Mouse (Mus musculus): ENCODE data around the gene Lamtor4.

Gene Lamtor4

DNA sequence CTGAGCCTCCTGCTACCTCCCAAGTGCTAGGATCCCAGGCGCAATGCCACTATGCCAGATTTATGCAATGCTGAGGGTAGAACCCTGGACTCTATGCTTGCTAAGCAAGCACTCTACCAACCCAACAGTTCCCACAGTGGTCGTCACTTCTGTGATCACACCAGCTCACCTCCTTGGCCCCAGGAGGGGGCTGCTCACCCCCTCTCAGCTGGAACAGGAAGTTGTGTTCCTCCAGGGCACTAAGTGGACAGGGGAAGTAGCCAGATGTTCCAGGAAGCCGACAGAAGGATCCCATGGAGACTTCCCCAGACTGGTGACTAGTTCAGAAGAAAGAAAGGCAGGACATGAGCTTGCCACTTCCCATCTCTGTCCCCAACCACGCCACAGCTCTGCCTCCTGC, 6.7 kb downstream of the Lamtor4 start:
- DNase-seq = no peak

- DNase-seq = peak; percentile 26
These were observed 7.4 kb downstream of the Lamtor4 start for GRCm38 (mm10) chr5:138262582-138263240.

DNA sequence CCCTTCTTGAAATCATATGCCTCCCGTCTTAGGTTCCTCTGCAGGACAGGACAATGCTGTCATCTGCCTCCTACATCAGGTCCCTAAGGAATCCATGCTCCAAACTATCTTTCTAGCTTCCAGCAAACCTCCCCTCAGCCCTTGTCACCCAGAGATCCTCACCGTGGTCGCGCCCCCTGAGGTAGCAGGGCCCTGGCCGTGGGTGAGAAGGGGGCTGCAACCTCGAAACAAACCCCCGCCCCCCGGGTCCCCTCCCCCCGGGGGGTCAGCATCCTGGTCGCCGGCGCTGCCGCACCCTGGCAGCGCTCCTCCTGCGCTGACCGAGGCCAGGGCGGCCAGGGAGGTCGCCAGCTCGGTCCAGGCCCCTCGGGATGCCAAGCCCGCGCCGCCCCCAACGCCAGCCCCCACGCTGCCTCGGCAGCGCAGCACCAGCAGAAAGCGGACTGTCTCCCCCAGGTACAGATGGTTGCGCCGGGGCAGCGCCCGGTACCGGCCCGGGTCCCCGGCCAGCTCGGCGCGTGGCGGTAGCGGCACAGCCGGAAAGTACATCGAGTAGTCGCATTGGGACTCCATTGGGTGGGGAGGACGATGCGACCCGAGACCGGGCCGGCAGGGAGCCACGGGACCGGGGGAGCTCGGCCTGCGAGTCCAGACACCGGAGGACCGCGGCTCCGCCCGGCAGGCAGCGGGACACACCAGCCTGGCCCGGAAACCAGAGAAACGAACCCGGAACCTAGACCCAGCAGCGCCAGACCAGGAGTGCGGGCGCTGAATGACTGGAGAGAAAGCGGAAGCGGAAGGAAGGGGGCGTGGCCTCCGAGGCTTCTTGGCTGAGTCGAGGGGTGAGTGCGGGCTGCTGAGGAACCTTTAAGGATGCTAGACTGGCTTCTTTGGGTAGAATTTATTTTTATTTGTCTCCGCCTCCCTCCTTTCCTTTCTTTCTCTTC, 8.3 kb downstream of the Lamtor4 start, which contains the start of gene BC037034:
Gene BC037034, minus strand, starts transcription at position 774 of the 947 bp plus-strand sequence.
- DNase-seq = peak; percentile 91

GRCm38 (mm10) chr5:138264207-138264578, 8.9 kb downstream of the Lamtor4 start:
- DNase-seq = no peak

DNA sequence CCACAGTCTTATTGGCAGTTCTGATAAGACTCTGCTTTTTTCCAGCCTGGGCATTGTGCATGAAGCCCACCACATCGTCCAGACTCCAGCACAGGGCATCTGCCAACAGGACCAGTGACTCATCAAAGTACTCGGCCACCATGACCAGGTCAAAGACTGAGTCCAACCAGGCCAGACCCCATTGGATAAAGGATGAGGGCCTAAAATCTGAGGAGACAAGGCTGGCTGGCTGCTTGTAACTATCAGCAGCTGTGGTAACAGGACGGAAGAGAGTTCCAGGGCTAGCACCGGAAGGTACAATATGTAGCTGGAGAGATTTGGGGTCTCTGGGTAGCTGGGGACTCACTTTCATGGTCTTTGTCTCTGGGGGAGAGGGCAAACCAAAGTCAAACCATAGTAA, 10.4 kb downstream of the Lamtor4 start:
- no peak for DNase-seq

DNA sequence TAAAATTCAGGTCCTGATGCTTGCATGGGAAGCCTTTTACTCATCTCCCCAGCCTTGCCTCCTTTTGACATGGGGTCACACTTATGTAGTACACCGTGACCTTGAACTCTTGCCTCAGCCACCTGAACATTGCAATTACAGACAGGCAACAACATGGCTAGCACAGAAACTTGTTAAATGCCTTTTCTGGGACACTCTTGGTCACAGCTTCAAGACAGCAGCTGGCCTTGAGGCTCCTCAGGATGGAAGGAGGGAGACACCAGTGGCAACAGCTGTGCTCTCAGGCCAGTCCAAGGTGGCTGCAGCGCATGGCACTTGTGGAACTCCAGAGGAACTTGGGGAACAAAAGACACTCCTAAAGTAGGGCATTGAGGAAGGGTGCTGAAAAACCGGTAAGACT, 11.8 kb downstream of the Lamtor4 start:
- no peak for DNase-seq

- no peak for DNase-seq
These were observed 13.7 kb downstream of the Lamtor4 start for GRCm38 (mm10) chr5:138268980-138269379.

DNA sequence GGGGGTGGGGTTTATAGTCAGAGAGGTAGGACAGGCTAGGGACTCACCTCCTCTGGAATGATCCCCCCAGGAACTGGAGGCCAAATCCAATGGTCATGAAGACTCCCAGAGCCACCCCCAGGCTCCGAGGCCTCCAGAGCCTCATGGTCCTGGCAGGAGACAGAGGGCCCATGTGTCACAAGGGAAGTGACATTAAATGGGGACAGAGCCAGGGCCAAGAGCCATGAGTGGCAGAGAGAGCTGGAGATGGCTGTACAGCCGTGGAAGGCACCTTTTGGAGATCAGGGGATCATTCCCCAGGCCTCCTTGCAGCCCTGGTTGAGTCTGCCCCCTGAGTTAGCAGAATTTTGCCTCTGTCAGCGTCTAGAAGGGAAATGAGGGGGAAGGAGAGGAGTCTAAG, 15.9 kb downstream of the Lamtor4 start:
- no peak for DNase-seq

DNA sequence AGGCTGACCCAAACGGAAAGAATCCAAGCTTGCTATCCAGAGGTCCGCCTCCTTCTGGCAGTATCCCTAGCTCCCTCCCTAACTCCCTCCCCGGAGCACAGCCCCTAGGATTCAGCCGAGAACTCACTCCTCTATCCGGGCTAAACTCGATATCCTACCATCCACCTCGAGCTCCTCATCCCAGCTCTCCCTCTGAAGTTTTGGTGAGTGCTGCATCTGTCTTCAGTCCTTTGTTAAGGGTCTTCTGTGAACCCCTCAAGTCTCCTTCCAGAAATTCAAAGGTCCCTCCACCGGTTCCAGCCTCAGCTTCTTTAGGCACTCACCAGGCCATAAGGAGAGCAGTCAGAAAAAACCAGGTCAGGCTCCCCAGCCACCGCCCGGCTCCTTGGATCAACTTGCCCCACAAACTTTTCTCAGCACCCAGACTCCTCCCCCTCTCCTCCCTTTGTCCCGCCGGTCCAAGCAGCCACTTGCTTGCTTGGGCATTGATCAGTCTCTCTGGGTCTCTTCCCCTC, 17.2 kb downstream of the Lamtor4 start, which contains the start of gene Gal3st4:
Gene Gal3st4, minus strand, starts transcription at position 432 of the 515 bp plus-strand sequence.
- DNase-seq = no peak

DNA sequence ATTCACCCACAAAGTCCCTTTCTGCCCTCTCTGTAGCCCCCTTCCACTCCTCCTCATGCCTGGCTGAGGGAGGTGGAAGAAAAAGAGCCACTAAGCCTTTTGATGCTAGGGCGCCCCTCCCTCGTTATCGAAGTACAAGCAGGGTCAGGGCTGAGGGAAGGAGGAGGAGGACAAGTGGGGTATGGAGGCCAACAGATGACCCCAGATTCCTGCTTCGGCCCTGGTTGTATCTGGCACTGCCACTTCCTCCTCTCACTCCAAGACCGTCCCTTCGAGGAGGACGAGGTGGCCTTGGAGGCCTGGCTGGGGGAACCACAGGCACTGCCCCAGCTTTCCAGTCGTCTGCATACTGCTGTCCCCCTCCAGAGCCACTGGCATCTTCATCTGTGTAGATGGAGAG, 18.9 kb downstream of the Lamtor4 start:
- DNase-seq = no peak

- DNase-seq = no peak
These were observed 20.2 kb downstream of the Lamtor4 start for GRCm38 (mm10) chr5:138275216-138276050.

GRCm38 (mm10) chr5:138277994-138278393, 22.7 kb downstream of the Lamtor4 start:
- no peak for DNase-seq

- DNase-seq = peak; percentile 52
These were observed 24.5 kb downstream of the Lamtor4 start, which contains the start of the genes Gm43720, Gpc2 and Stag3 for GRCm38 (mm10) chr5:138279585-138280424. TSS of gene Gm43720 (minus strand) at chr5:138279958. TSS of gene Gpc2 (minus strand) at chr5:138280005. TSS of gene Stag3 (plus strand) at chr5:138280240.

DNA sequence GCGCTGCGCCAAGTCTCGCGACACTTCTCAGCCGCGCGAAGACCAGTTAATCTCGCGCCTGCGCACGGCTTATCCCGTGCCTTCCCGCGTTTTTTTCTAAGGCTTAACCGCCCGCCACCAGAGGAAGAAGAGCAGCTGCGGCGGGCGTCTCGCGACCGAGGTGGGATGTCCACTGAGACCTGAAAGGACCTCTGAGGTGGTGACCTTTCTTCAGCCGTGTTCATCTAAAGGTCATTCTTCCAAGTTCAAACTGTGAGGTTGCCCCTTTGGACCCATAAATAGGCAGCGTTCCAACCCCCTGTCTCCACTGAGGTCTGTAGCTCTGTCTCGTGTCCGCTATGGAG, 25.1 kb downstream of the Lamtor4 start:
- DNase-seq = no peak

DNA sequence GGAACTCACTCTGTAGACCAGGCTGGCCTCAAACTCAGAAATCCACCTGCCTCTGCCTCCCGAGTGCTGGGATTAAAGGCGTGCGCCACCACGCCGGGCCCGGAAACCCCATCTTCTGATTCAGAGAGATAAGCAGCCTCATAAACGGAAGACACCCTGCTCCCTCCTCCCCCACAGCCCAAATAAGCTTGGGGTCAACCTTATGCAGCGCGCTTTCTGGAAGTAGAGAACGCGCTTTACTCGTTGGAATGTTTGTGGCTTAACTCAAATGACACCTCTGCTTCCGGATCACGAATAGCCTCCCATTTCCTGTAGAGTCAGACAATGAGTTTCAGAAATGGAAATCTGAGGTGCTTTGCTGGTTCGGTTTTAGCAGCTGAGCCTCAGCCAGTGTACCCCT, 25.5 kb downstream of the Lamtor4 start:
- DNase-seq = no peak

DNA sequence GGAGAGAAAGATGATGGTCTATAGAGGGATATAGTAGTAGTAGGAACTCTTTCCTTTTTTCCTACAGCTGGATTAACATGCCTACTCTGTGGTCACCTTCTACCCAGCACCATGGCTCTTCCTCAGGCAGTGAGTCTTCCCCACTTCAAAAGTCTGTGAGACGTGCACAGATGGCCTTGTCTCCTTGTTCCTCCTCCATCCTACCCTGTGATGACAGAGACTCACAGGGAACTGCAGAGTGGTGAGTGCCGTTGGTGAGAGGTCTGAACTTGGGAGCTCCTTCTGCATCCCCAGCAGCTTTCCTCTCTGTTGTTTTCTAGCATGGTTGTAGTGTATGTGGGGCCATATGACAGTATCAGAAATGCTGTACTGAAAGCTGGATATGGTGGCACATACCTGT, 26.5 kb downstream of the Lamtor4 start:
- no peak for DNase-seq

GRCm38 (mm10) chr5:138283540-138283939, 28.3 kb downstream of the Lamtor4 start:
- no peak for DNase-seq

GRCm38 (mm10) chr5:138287861-138288260, 32.6 kb downstream of the Lamtor4 start:
- no peak for DNase-seq

DNA sequence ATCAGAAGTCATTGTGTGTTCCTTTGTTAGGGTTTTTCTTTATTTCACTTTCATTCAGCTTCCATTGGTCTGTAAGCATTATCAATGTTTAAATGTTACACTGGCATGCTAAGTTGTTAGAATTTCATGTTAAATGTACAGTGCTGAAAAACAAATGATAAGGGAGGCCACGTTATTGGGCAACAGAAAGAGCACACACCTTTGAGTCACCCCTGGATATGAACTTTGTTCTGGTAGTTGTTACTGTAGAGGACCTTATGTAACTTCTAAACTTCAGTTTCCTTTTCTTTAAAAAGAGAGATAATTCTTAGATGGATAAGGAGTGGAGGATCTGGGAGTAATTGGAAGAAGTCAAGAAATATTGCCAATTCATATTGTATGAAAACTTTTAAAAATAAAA, 36.4 kb downstream of the Lamtor4 start:
- no peak for DNase-seq

DNA sequence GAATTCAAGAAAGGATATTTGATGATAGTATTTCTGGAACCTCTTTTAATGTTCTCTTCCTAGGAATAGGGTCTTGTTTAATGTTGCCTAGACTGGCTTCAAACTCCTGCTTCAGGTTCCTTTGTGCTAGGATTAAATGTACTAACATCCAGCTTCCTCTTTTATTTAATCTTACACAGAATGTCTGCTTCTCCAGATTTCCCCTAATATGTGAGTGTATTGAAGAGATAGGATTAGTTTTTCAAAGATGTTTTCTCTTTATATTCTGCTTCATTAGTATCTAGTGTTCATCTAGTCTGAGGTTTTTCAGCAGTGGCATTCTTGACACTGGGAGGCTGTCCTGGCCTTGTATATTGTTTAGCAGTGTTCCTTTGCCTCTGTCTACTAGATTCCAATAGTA, 38.9 kb downstream of the Lamtor4 start:
- DNase-seq = no peak

GRCm38 (mm10) chr5:138299613-138300012, 44.3 kb downstream of the Lamtor4 start:
- DNase-seq = no peak
